ENCODE assay signal across 8 mouse cellular contexts in genomic region chr7:45786661-45787413, GRCm38 (mm10). TPM values are rescaled to one million over a fixed set of nuclear protein-coding genes. Genes with fewer than 3 reads are reported as not detected.
DNase-seq lines count a peak whose midpoint lies in the region; ATAC-seq and TF ChIP-seq lines count a peak whose summit lies in the region.
"Had no signal": no experiment of that assay in that cellular context is flagged by ENCODE, and none has a peak within 500 bp of the region (broad histone marks: within the 10 kb centered on the region; RNA-seq: fewer than 3 reads in every experiment).

No protein-coding gene starts in this region.

- TF ChIP-seq POLR2A in thymus, adult 2 months (IDR thresholded peaks at IDR 0.05; ENCODE audit: control insufficient read depth, extremely low read depth, insufficient read depth, low read length, poor library complexity), result no peak

- WGBS in embryonic facial prominence, embryonic 13.5 days, result 7% methylated on average over 17 of the region's 17 CpGs
- 8% methylated on average over 17 of the region's 17 CpGs for WGBS in midbrain, embryonic 16.5 days
- 32% methylated on average over 17 of the region's 17 CpGs for WGBS in thymus, adult 2 months

- peak overlapping the region; percentile 92 for H3K4me2 ChIP-seq in embryonic facial prominence, embryonic 13.5 days
- H3K4me2 ChIP-seq in midbrain, embryonic 16.5 days (ENCODE audit: low read length), result peak overlapping the region; percentile 90

- peak; percentile 44; the same call in 1 of the 2 replicates for ATAC-seq in embryonic facial prominence, embryonic 13.5 days (ENCODE audit: insufficient number of reproducible peaks, insufficient read depth, low FRiP score, low TSS enrichment, low read depth)
- peak; percentile 18; the same call in 1 of the 2 replicates for ATAC-seq in midbrain, embryonic 16.5 days

- peak overlapping the region; percentile 82 for H3K4me3 ChIP-seq in embryonic facial prominence, embryonic 13.5 days
- H3K4me3 ChIP-seq in midbrain, embryonic 16.5 days (ENCODE audit: low read depth, low read length), result peak overlapping the region; percentile 78
- no peak overlapping the region for H3K4me3 ChIP-seq in thymus, adult 2 months (ENCODE audit: control insufficient read depth, insufficient read depth, low read length)
- H3K4me3 ChIP-seq: erythroblast, embryonic 14.5 days had no signal

- no peak for TF ChIP-seq CTCF in thymus, adult 2 months (IDR thresholded peaks at IDR 0.05; ENCODE audit: borderline replicate concordance, control insufficient read depth, extremely low read depth, insufficient read depth, low read length, poor library complexity)

- H3K27me3 ChIP-seq in embryonic facial prominence, embryonic 13.5 days, result 0 out of 2 replicates have a peak, but pooled peaks cover 7% of the 10 kb centered on the region
- no peaks in the 10 kb centered on the region for H3K27me3 ChIP-seq in midbrain, embryonic 16.5 days (ENCODE audit: control insufficient read depth, insufficient read depth, low read depth, low read length)
- H3K27me3 ChIP-seq in thymus, adult 2 months (ENCODE audit: control insufficient read depth, insufficient read depth, low read length), result peaks cover 10% of the 10 kb centered on the region; the same call in 1 of the 2 replicates

- H3K36me3 ChIP-seq in embryonic facial prominence, embryonic 13.5 days, result peaks cover 43% of the 10 kb centered on the region
- H3K36me3 ChIP-seq in midbrain, embryonic 16.5 days (ENCODE audit: control insufficient read depth, insufficient read depth, low read length), result peaks cover 33% of the 10 kb centered on the region
- no peaks in the 10 kb centered on the region for H3K36me3 ChIP-seq in thymus, adult 2 months (ENCODE audit: control insufficient read depth, insufficient read depth, low read length)

- peak overlapping the region; percentile 82 for H3K9ac ChIP-seq in embryonic facial prominence, embryonic 13.5 days
- H3K9ac ChIP-seq in midbrain, embryonic 16.5 days (ENCODE audit: low read depth, low read length), result peak overlapping the region; percentile 86

- peaks cover 33% of the 10 kb centered on the region for H3K4me1 ChIP-seq in embryonic facial prominence, embryonic 13.5 days
- H3K4me1 ChIP-seq in midbrain, embryonic 16.5 days (ENCODE audit: control insufficient read depth, insufficient read depth, low read length), result peaks cover 24% of the 10 kb centered on the region
- peaks cover 21% of the 10 kb centered on the region for H3K4me1 ChIP-seq in thymus, adult 2 months (replicated peaks; ENCODE audit: control insufficient read depth, insufficient read depth, low read length)

- DNase-seq in ES-CJ7 (ENCODE audit: low read depth, low spot score) (peak; percentile 94), MEL-GATA-1-ER (ENCODE audit: extremely low read depth, low read depth) (peak; percentile 77)
- peak; percentile 39 to 67 for DNase-seq in kidney, postnatal 4 days
- DNase-seq in thymus, adult 2 months, result no peak
- DNase-seq in Muller cell, postnatal 12 days (ENCODE audit: inconsistent ontology term), result no peak

- no peaks in the 10 kb centered on the region for H3K9me3 ChIP-seq in embryonic facial prominence, embryonic 13.5 days
- no peaks in the 10 kb centered on the region for H3K9me3 ChIP-seq in midbrain, embryonic 16.5 days (replicated peaks; ENCODE audit: control insufficient read depth, low read length, poor library complexity, severe bottlenecking)

- peak overlapping the region; percentile 57; the same call in 1 of the 2 replicates for H3K27ac ChIP-seq in embryonic facial prominence, embryonic 13.5 days
- peak overlapping the region; percentile 99 for H3K27ac ChIP-seq in midbrain, embryonic 16.5 days (ENCODE audit: low read length)
- H3K27ac ChIP-seq in thymus, adult 2 months (ENCODE audit: control insufficient read depth, insufficient read depth, low read length), result no peak overlapping the region

RNA-seq across cellular contexts. Expression of gene Sult2b1, which starts 2.4 kb away (rescaled TPM):
- 7.7 and 8.4 TPM in 2 replicates for polyA plus RNA-seq in embryonic facial prominence, embryonic 13.5 days (2015; fragmentation: Nextera tagmentation; extraction: Ambion mirVana)
- 6.1 and 6.4 TPM in 2 replicates for polyA plus RNA-seq in midbrain, embryonic 16.5 days (2015; fragmentation: Nextera tagmentation; extraction: Ambion mirVana)
- polyA plus RNA-seq in thymus, adult 2 months (2012; rRNA removed), result 3.8 and 3.9 TPM in 2 replicates
- polyA plus RNA-seq: erythroblast, embryonic 14.5 days had no signal

RNA-seq across cellular contexts. Expression of gene Lmtk3, which starts 3.3 kb away (rescaled TPM):
- polyA plus RNA-seq in embryonic facial prominence, embryonic 13.5 days (2015; fragmentation: Nextera tagmentation; extraction: Ambion mirVana), result 4.1 and 4.2 TPM in 2 replicates
- polyA plus RNA-seq in midbrain, embryonic 16.5 days (2015; fragmentation: Nextera tagmentation; extraction: Ambion mirVana), result 19.6 and 26.7 TPM in 2 replicates
- 0.84 and 1.2 TPM in 2 replicates for polyA plus RNA-seq in thymus, adult 2 months (2012; rRNA removed)

RNA-seq across cellular contexts. Expression of gene Cyth2, which starts 27.5 kb away (rescaled TPM):
- 133 and 138 TPM in 2 replicates for polyA plus RNA-seq in embryonic facial prominence, embryonic 13.5 days (2015; fragmentation: Nextera tagmentation; extraction: Ambion mirVana)
- polyA plus RNA-seq in midbrain, embryonic 16.5 days (2015; fragmentation: Nextera tagmentation; extraction: Ambion mirVana), result 275 and 307 TPM in 2 replicates
- 65.8 and 71.5 TPM in 2 replicates for polyA plus RNA-seq in thymus, adult 2 months (2012; rRNA removed)

RNA-seq across cellular contexts. Expression of gene Kcnj14, which starts 37.7 kb away (rescaled TPM):
- 2.2 TPM in 2 replicates for polyA plus RNA-seq in embryonic facial prominence, embryonic 13.5 days (2015; fragmentation: Nextera tagmentation; extraction: Ambion mirVana)
- polyA plus RNA-seq in midbrain, embryonic 16.5 days (2015; fragmentation: Nextera tagmentation; extraction: Ambion mirVana), result 1.2 and 1.3 TPM in 2 replicates
- 0.36 and 1.3 TPM in 2 replicates for polyA plus RNA-seq in thymus, adult 2 months (2012; rRNA removed)

RNA-seq across cellular contexts. Expression of gene Grwd1, which starts 43.9 kb away (rescaled TPM):
- 62.7 and 74.0 TPM in 2 replicates for polyA plus RNA-seq in embryonic facial prominence, embryonic 13.5 days (2015; fragmentation: Nextera tagmentation; extraction: Ambion mirVana)
- 38.4 and 45.8 TPM in 2 replicates for polyA plus RNA-seq in midbrain, embryonic 16.5 days (2015; fragmentation: Nextera tagmentation; extraction: Ambion mirVana)
- polyA plus RNA-seq in thymus, adult 2 months (2012; rRNA removed), result 22.4 and 27.7 TPM in 2 replicates

Comparison
In these comparisons a context has a peak if more than half of its experiments do, and no peak if none do; other contexts are left out.
1. DNase-seq: peak in ES-CJ7 (single experiment), MEL-GATA-1-ER (single experiment) and kidney, postnatal 4 days (2 of 2); none in thymus, adult 2 months (single experiment) and Muller cell, postnatal 12 days (single experiment).